Mouse (Mus musculus): ENCODE measurements around the gene Nr2f6.
A peak's percentile ranks its signal among the peaks of the same experiment; 100 is the strongest.
"Not testable (repeated sequence)": the region's sequence is repeated elsewhere in the genome, so short reads cannot be mapped to it uniquely, and the experiment has no call there.

Nr2f6 gene

DNA sequence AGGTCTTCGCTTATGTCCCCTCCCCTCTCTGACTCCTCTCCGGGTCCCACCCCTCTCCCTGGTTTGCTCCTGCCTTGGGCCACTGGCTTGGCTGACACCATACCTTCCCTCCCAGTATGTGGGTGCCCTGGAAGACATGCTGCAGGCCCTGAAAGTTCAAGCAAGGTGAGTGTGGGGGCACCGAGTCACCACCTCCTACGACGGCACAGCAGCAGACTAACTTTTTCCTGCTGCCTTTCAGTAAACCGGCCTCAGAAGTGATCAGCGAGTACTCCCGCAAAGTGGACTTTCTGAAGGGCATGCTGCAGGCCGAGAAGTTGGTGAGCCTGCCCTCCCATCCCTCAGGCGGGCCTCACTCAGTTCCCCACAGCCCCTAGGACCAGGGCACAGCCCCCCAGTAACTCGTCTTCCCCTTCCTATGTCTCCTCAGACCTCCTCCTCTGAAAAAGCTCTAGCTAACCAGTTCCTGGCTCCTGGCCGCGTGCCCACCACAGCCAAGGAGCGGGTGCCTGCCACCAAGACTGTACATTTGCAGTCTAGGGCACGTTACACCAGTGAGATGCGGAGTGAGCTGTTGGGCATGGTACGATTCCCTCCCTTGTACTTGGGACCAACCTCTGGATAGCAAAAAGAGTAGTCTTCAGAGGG lies 14.1 kb downstream of the Nr2f6 start:
- no peak for DNase-seq (ENCODE audit: low read depth, low spot score)

GRCm38 (mm10) chr8:71366771-71367528 lies 14.8 kb downstream of the Nr2f6 start, which contains the start of gene Use1:
TSS of gene Use1 (plus strand) at chr8:71366848.
- DNase-seq (ENCODE audit: low read depth, low spot score), result peak; percentile 97

GRCm38 (mm10) chr8:71358026-71358425 lies 23.7 kb downstream of the Nr2f6 start:
- DNase-seq (ENCODE audit: low read depth, low spot score), result no peak

GRCm38 (mm10) chr8:71351520-71351919 lies 30.2 kb downstream of the Nr2f6 start:
- no peak for DNase-seq (ENCODE audit: low read depth, low spot score)

- DNase-seq (ENCODE audit: low read depth, low spot score), result no peak
These were observed 30.6 kb downstream of the Nr2f6 start for GRCm38 (mm10) chr8:71351117-71351516.

GRCm38 (mm10) chr8:71346581-71346980 lies 35.2 kb downstream of the Nr2f6 start:
- DNase-seq (ENCODE audit: low read depth, low spot score), result no peak

GRCm38 (mm10) chr8:71340625-71341024 lies 41.1 kb downstream of the Nr2f6 start:
- peak; percentile 38 for DNase-seq (ENCODE audit: low read depth, low spot score)

DNA sequence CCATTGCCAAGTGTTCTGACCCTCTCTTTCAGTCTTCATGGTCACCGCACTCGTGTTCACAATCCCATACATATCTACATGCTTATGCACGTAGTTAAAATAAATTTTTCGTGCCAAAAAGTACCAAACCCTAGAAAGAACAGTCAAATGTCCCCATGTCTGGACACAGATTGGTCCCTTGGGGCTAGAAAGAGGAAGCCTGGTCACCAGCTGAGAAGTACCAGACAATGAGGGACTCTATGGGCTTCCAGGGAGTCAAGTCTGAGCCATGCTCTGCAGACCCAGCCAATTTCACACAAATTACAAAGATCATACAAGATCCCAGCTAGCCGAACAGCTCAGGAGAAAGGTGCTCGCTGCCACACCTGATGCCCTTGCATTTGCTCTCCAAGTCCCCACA lies 43.9 kb downstream of the Nr2f6 start:
- not testable (repeated sequence) for DNase-seq (ENCODE audit: low read depth, low spot score)

DNA sequence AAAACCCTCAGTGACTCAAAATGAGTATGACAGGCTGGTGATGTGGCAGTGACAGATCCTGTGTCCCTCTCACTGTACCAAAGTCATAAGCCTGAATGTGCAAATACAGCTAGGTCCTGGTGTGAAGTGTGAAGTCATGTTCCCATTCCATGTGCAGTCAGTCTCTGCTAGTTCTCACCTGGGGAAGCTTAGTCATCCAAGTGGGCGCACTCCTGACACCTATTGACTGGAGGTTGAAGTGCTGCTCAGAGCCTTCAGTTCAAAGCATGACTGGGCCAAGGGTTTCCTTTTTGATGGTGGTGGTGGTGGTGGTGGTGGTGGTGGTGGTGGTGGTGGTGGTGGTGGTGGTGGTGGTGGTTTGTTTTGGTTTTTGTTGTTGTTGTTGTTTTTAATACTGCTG lies 56.9 kb downstream of the Nr2f6 start:
- peak; percentile 61 for DNase-seq (ENCODE audit: low read depth, low spot score)

All from CD4-positive helper T cell, adult 2 months (primary cell).